Mouse (Mus musculus) natural killer cell, adult 2 months (primary cell): ENCODE results near the gene Snph.
A peak's percentile ranks its signal among the peaks of the same experiment; 100 is the strongest.

Source experiments
- DNase-seq, 2 experiments: peaks; one replicate each; pipeline ENCODE4 v3.0.0; 2022; ENCODE audit warnings: low spot score in 2 of 2

Snph gene

GRCm38 (mm10) chr2:151542323-151543062 lies 89.9 kb downstream of the Snph start, which contains the start of gene Fkbp1a:
Fkbp1a (plus strand) TSS chr2:151542483.
- peak; percentile 88 to 92 for DNase-seq
